ENCODE assay signal across 8 mouse cellular contexts in genomic region chr15:85675736-85676135, GRCm38 (mm10). TPM values are rescaled to one million over a fixed set of nuclear protein-coding genes. Genes with fewer than 3 reads are reported as not detected.
DNase-seq lines count a peak whose midpoint lies in the region; ATAC-seq and TF ChIP-seq lines count a peak whose summit lies in the region.
"Had no signal": no experiment of that assay in that cellular context is flagged by ENCODE, and none has a peak within 500 bp of the region (broad histone marks: within the 10 kb centered on the region; RNA-seq: fewer than 3 reads in every experiment).

No protein-coding gene starts in this region.

- dilution Hi-C loops in CH12.LX (cut with MboI; ENCODE audit: extremely low pct_ligation_motif_present, extremely low pct_unique_long_range_greater_than_20kb, low sequenced_read_pairs), result no loop called here

- TF ChIP-seq EP300 in CH12.LX (IDR thresholded peaks at IDR 0.05; ENCODE audit: low read length), result no peak

- H3K9me3 ChIP-seq in hindbrain, embryonic 12.5 days (replicated peaks), result no peaks in the 10 kb centered on the region
- H3K9me3 ChIP-seq in hindbrain, embryonic 10.5 days, result no peaks in the 10 kb centered on the region
- H3K9me3 ChIP-seq in CH12.LX (replicated peaks; ENCODE audit: low read length), result peaks cover 10% of the 10 kb centered on the region

- TF ChIP-seq RAD21 in CH12.LX (IDR thresholded peaks at IDR 0.05; ENCODE audit: low read depth, low read length), result no peak

- TF ChIP-seq POLR2A in CH12.LX (IDR thresholded peaks at IDR 0.05; ENCODE audit: low read depth, low read length), result no peak

- ATAC-seq in hindbrain, embryonic 12.5 days (ENCODE audit: low FRiP score), result no peak
- ATAC-seq in CD4-positive, CD25-positive, alpha-beta regulatory T cell, adult 4 months, result no peak

- H3K4me3 ChIP-seq in hindbrain, embryonic 12.5 days, result peak overlapping the region; percentile 15; the same call in 1 of the 2 replicates
- H3K4me3 ChIP-seq in hindbrain, embryonic 10.5 days, result no peak overlapping the region
- H3K4me3 ChIP-seq in CH12.LX (replicated peaks in 1 of 3; ENCODE audit: low read depth in 2 of 3, low read length in 2 of 3, poor library complexity in 1 of 3), result no peak overlapping the region
- H3K4me3 ChIP-seq in brown adipose tissue, adult 24 weeks (ENCODE audit: insufficient read depth, low read depth, low read length), result peak overlapping the region; percentile 45

- no peak for TF ChIP-seq CTCF in CH12.LX (conservative IDR thresholded peaks at IDR 0.05 in 1 of 2, IDR thresholded peaks at IDR 0.05 in 1 of 2; ENCODE audit: low read depth in 2 of 2, low read length in 2 of 2)

- 0 out of 2 replicates have a peak, but pooled peaks cover 3% of the 10 kb centered on the region for H3K36me3 ChIP-seq in hindbrain, embryonic 12.5 days
- no peaks in the 10 kb centered on the region for H3K36me3 ChIP-seq in hindbrain, embryonic 10.5 days
- no peaks in the 10 kb centered on the region for H3K36me3 ChIP-seq in CH12.LX (replicated peaks in 1 of 2; ENCODE audit: control insufficient read depth in 1 of 2, insufficient read depth in 1 of 2, low read length in 1 of 2)

- H3K27ac ChIP-seq in hindbrain, embryonic 12.5 days, result no peak overlapping the region
- no peak overlapping the region for H3K27ac ChIP-seq in hindbrain, embryonic 10.5 days
- H3K27ac ChIP-seq in CH12.LX (ENCODE audit: insufficient read depth, low read depth), result no peak overlapping the region
- peak overlapping the region; percentile 50 for H3K27ac ChIP-seq in brown adipose tissue, adult 24 weeks (replicated peaks; ENCODE audit: low read depth, low read length)

- no peak overlapping the region; the same call in 1 of the 2 replicates for H3K9ac ChIP-seq in hindbrain, embryonic 12.5 days
- no peak overlapping the region for H3K9ac ChIP-seq in CH12.LX (ENCODE audit: insufficient read depth, low read depth)

- DNase-seq in hindbrain, embryonic 10.5 days (ENCODE audit: low spot score), result no peak
- no peak for DNase-seq in CH12.LX (ENCODE audit: extremely low read depth)
- peak; percentile 77 to 90 for DNase-seq in kidney, postnatal 36 days
- no peak for DNase-seq in right cerebral cortex, postnatal 25 days
- DNase-seq: lung, postnatal 10 days had no signal

- no peaks in the 10 kb centered on the region for H3K79me2 ChIP-seq in CH12.LX (replicated peaks; ENCODE audit: control insufficient read depth, extremely low read depth, insufficient read depth, poor library complexity, severe bottlenecking)

- peak overlapping the region; percentile 79; the same call in 1 of the 2 replicates for H3K4me2 ChIP-seq in hindbrain, embryonic 12.5 days (replicated peaks)
- peak overlapping the region; percentile 7; the same call in 1 of the 2 replicates for H3K4me2 ChIP-seq in CH12.LX (ENCODE audit: insufficient read depth, low read depth, poor library complexity, severe bottlenecking)

- H3K4me1 ChIP-seq in hindbrain, embryonic 12.5 days, result peaks cover 56% of the 10 kb centered on the region
- H3K4me1 ChIP-seq in hindbrain, embryonic 10.5 days (replicated peaks), result peaks cover 12% of the 10 kb centered on the region
- peaks cover 5 to 36% of the 10 kb centered on the region in 2 experiments for H3K4me1 ChIP-seq in CH12.LX (ENCODE audit: control insufficient read depth in 1 of 2, insufficient read depth in 2 of 2)
- peaks cover 25% of the 10 kb centered on the region for H3K4me1 ChIP-seq in brown adipose tissue, adult 24 weeks (ENCODE audit: control insufficient read depth, insufficient read depth, insufficient read length, low read length)

- WGBS in hindbrain, embryonic 12.5 days, result 83% methylated on average over 5 of the region's 5 CpGs
- WGBS in hindbrain, embryonic 10.5 days, result 87% methylated on average over 5 of the region's 5 CpGs

- in situ Hi-C loops in CH12.LX (cut with MboI; ENCODE audit: low pct_ligation_motif_present, low pct_unique_long_range_greater_than_20kb, low sequenced_read_pairs), result no loop called here

- peaks cover 79% of the 10 kb centered on the region for H3K27me3 ChIP-seq in hindbrain, embryonic 12.5 days
- peaks cover 99% of the 10 kb centered on the region for H3K27me3 ChIP-seq in hindbrain, embryonic 10.5 days (ENCODE audit: insufficient read depth, poor library complexity, severe bottlenecking)
- H3K27me3 ChIP-seq in CH12.LX (replicated peaks), result no peaks in the 10 kb centered on the region

TF ChIP-seq in CH12.LX, 34 proteins besides CTCF, POLR2A, EP300 and RAD21:
- 0 out of 2 replicates have a peak, but pooled peaks have one; percentile 8 for TF ChIP-seq IRF4 (IDR thresholded peaks at IDR 0.05; ENCODE audit: low read depth, low read length)
- TF ChIP-seq BHLHE40 (IDR thresholded peaks at IDR 0.05; ENCODE audit: low read depth, low read length), result 0 out of 2 replicates have a peak, but pooled peaks have one; percentile 5
- TF ChIP-seq MAFK (IDR thresholded peaks at IDR 0.05; ENCODE audit: insufficient replicate concordance, low read length), result no peak

RNA-seq across cellular contexts. Expression of gene Ppara, which starts 59.0 kb away (rescaled TPM):
- 1.0 and 1.1 TPM in 2 replicates for polyA plus RNA-seq in hindbrain, embryonic 12.5 days (2016; fragmentation: Nextera tagmentation; extraction: Ambion mirVana)
- 0.24 and 0.62 TPM in 2 replicates for polyA plus RNA-seq in hindbrain, embryonic 10.5 days (2016; fragmentation: Nextera tagmentation; extraction: Ambion mirVana)
- not detected in 2 replicates for total RNA-seq in CH12.LX (2012; rRNA removed)
- total RNA-seq in CH12.LX (2014; rRNA removed), result not detected in 2 replicates
- not detected in 2 replicates for polyA plus RNA-seq in CH12.LX (2012; ENCODE audit: insufficient read length, low read depth)
- 53.5 and 108 TPM in 2 replicates for polyA plus RNA-seq in brown adipose tissue, adult 24 weeks (2012; ENCODE audit: insufficient read depth, insufficient read length, missing spikeins)
- under 1 TPM in 1 of 2 experiments, not detected in 1; 0.20 TPM for polyA plus RNA-seq in CD4-positive, CD25-positive, alpha-beta regulatory T cell, adult 4 months (2017; shearing (Covaris generic))

Comparison
In these comparisons a context has a peak if more than half of its experiments do, and no peak if none do; other contexts are left out.
1. H3K4me3 ChIP-seq: peak in hindbrain, embryonic 12.5 days (single experiment) and brown adipose tissue, adult 24 weeks (single experiment); none in hindbrain, embryonic 10.5 days (single experiment) and CH12.LX (0 of 3).
2. DNase-seq: peak in kidney, postnatal 36 days (2 of 2); none in hindbrain, embryonic 10.5 days (single experiment), CH12.LX (single experiment) and right cerebral cortex, postnatal 25 days (single experiment).
3. RNA of gene Ppara, which starts 59.0 kb away (polyA plus RNA-seq): 53.5 to 108 TPM in brown adipose tissue, adult 24 weeks; 1.0 to 1.1 TPM in hindbrain, embryonic 12.5 days, 0.24 to 0.62 TPM in hindbrain, embryonic 10.5 days, 0.20 TPM in CD4-positive, CD25-positive, alpha-beta regulatory T cell, adult 4 months and not detected in CH12.LX; every median in the first group is over 10 times any median in the second.